Mouse (Mus musculus) bone marrow, adult 2 months (tissue): ENCODE results near the gene Olfr1254.

Experiments
- CTCF ChIP-seq: fragments of 200-500 bp; IDR thresholded peaks from 2 replicates; pipeline ENCODE4 v1.5.1; 2011; ENCODE audit warnings: low read length, control low read depth; ENCODE audit not compliant: control insufficient read depth, insufficient read depth
- POLR2A ChIP-seq: fragments of 200-500 bp; IDR thresholded peaks from 2 replicates; pipeline ENCODE4 v1.6.1; 2011; ENCODE audit warnings: low read depth, mild to moderate bottlenecking, control low read depth, low read length, borderline replicate concordance; ENCODE audit not compliant: control insufficient read depth

DNA sequence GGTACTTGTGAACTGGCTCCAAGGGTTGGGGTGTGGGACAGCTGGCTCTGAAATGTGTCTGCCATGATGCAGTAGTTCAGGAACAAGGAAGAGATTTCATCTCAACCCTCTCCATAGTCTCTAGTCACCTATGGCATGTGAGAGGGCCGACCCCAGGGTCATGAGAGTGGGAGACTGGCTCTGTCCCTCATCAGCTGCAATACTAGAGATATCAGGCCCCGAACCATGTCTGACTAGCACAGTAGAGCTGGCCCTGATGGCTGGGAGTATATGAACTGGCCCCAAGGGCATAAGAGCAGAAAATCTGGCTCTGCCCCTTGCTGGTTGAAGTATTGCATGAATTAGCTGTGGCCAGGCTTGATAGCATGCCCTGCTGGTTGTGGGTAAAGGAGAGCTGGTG lies 17.3 kb upstream of the Olfr1254 start:
- no peak for TF ChIP-seq CTCF
- TF ChIP-seq POLR2A, result no peak
